Mouse (Mus musculus) liver, postnatal 0 days (tissue): Measurements from ENCODE around the gene Ubap2. TPM values are rescaled to one million over a fixed set of nuclear protein-coding genes. Genes with fewer than 3 reads are reported as not detected.

Source experiments
- ATAC-seq: fragments of 200-750 bp; cut with Nextera tagmentation; 2 replicates; pipeline ENCODE4 v1.8.0; 2017; ENCODE audit warnings: mild to moderate bottlenecking, moderate library complexity
- DNase-seq: peaks from one replicate; pipeline ENCODE4 v3.0.0-alpha.2; 2016
- H3K27ac ChIP-seq: fragments of 300-500 bp; sonication (generic); 2 replicates; pipeline ENCODE4 v1.5.1; 2014; ENCODE audit warnings: antibody characterized with exemption, moderate library complexity, mild to moderate bottlenecking, low read depth
- H3K27me3 ChIP-seq: fragments of 300-500 bp; sonication (generic); 2 replicates; pipeline ENCODE4 v1.6.1; 2014; ENCODE audit warnings: low read length, control low read depth, mixed read lengths; ENCODE audit not compliant: insufficient read depth
- H3K36me3 ChIP-seq: fragments of 300-500 bp; sonication (generic); replicated peaks from 2 replicates; pipeline ENCODE4 v1.6.1; 2014; ENCODE audit warnings: mild to moderate bottlenecking, control low read depth, low read length, moderate library complexity, mixed read lengths; ENCODE audit not compliant: insufficient read depth
- H3K4me1 ChIP-seq: fragments of 300-500 bp; sonication (generic); 2 replicates; pipeline ENCODE4 v1.6.1; 2014; ENCODE audit warnings: antibody characterized with exemption, mild to moderate bottlenecking, control low read depth; ENCODE audit not compliant: insufficient read depth
- H3K4me2 ChIP-seq: fragments of 300-500 bp; sonication (generic); 2 replicates; pipeline ENCODE4 v1.6.1; 2014; ENCODE audit warnings: low read depth, mild to moderate bottlenecking, low read length, moderate library complexity, mixed read lengths
- H3K4me3 ChIP-seq: fragments of 300-500 bp; sonication (generic); 2 replicates; pipeline ENCODE4 v1.5.1; 2014; ENCODE audit warnings: low read depth, low read length
- H3K9ac ChIP-seq: fragments of 300-500 bp; sonication (generic); replicated peaks from 2 replicates; pipeline ENCODE4 v1.6.1; 2014; ENCODE audit warnings: mild to moderate bottlenecking, moderate library complexity
- H3K9me3 ChIP-seq: fragments of 300-500 bp; sonication (generic); 2 replicates; pipeline ENCODE4 v1.6.1; 2016; ENCODE audit warnings: mild to moderate bottlenecking, control low read depth, low read length, mixed read lengths
- CTCF ChIP-seq: sonication (generic); IDR thresholded peaks from 2 replicates; pipeline ENCODE4 v1.5.1; 2016; ENCODE audit warnings: antibody characterized with exemption, low read depth
- EP300 ChIP-seq: IDR thresholded peaks from 2 replicates; pipeline ENCODE4 v1.6.1; 2016; ENCODE audit warnings: antibody characterized with exemption, low read depth, mild to moderate bottlenecking
- WGBS: fragments of 180-500 bp; shearing (Covaris S2); extraction: QIAGEN DNeasy Blood & Tissue Kit; methylation state at CpG from one replicate; pipeline ENCODE4 v1.1.7; 2014; ENCODE audit not compliant: insufficient replicate concordance; 5-methylcytosine and 5-hydroxymethylcytosine counted together
- polyA plus RNA-seq: library from polyadenylated mRNA; unstranded; fragments of >200 nt; fragmentation: Nextera tagmentation; extraction: Ambion mirVana; gene quantifications from 2 replicates; pipeline ENCODE4 v1.2.1, GENCODE M21; 2015

The Ubap2 gene
- polyA plus RNA-seq, 1 experiment from 2014 or later: 10.8 TPM

GRCm38 (mm10) chr4:41313722-41314121, 38.8 kb upstream of the Ubap2 start:
- Histone ChIP-seq H3K36me3 (peaks cover 37% of the 10 kb centered on the region), H3K27me3 (no peaks in the 10 kb centered on the region), H3K9me3 (no peaks in the 10 kb centered on the region), H3K4me3 (peak overlapping the region; percentile 90), H3K9ac (peak overlapping the region; percentile 98), H3K4me1 (peaks cover 37% of the 10 kb centered on the region), H3K27ac (peak overlapping the region; percentile 99), H3K4me2 (peak overlapping the region; percentile 78)
- TF ChIP-seq CTCF (no peak), EP300 (no peak)
- peak; percentile 25 for DNase-seq
- ATAC-seq: no peak
- WGBS: 19% methylated on average over 14 of the region's 14 CpGs

- no peak for ATAC-seq
- Histone ChIP-seq H3K9me3 (no peaks in the 10 kb centered on the region), H3K36me3 (peaks cover 51% of the 10 kb centered on the region), H3K9ac (no peak overlapping the region), H3K4me2 (peak overlapping the region; percentile 78), H3K4me3 (peak overlapping the region; percentile 90; the same call in 1 of the 2 replicates), H3K27me3 (no peaks in the 10 kb centered on the region), H3K4me1 (peaks cover 42% of the 10 kb centered on the region), H3K27ac (no peak overlapping the region)
- 55% methylated on average over 9 of the region's 9 CpGs for WGBS
- no peak for DNase-seq
- TF ChIP-seq CTCF (no peak), EP300 (0 out of 2 replicates have a peak, but pooled peaks have one; percentile 35)
Observed at GRCm38 (mm10) chr4:41310567-41311563, 35.9 kb upstream of the Ubap2 start.

GRCm38 (mm10) chr4:41307406-41307805, 32.5 kb upstream of the Ubap2 start:
- ATAC-seq (no peak), DNase-seq (no peak)
- H3K4me1 ChIP-seq: peaks cover 42% of the 10 kb centered on the region
- no peaks in the 10 kb centered on the region for H3K9me3 ChIP-seq
- peaks cover 63% of the 10 kb centered on the region for H3K36me3 ChIP-seq
- no peak for TF ChIP-seq CTCF
- no peak for TF ChIP-seq EP300
- no peak overlapping the region for H3K9ac ChIP-seq
- H3K4me2 ChIP-seq: no peak overlapping the region
- WGBS: 76% methylated on average over 6 of the region's 6 CpGs
- H3K4me3 ChIP-seq: no peak overlapping the region
- no peaks in the 10 kb centered on the region for H3K27me3 ChIP-seq
- H3K27ac ChIP-seq: no peak overlapping the region

- H3K27ac ChIP-seq: peak overlapping the region; percentile 20; the same call in 1 of the 2 replicates
- peaks cover 32% of the 10 kb centered on the region for H3K4me1 ChIP-seq
- ATAC-seq (no peak), DNase-seq (no peak)
- TF ChIP-seq CTCF (no peak), EP300 (no peak)
- H3K9ac ChIP-seq: no peak overlapping the region; the same call in 1 of the 2 replicates
- no peaks in the 10 kb centered on the region for H3K9me3 ChIP-seq
- no peak overlapping the region for H3K4me3 ChIP-seq
- H3K27me3 ChIP-seq: no peaks in the 10 kb centered on the region
- WGBS: 34% methylated on average over 3 of the region's 3 CpGs
- peak overlapping the region; percentile 30 for H3K4me2 ChIP-seq
- peaks cover 67% of the 10 kb centered on the region for H3K36me3 ChIP-seq
Observed at GRCm38 (mm10) chr4:41304302-41304701, 29.4 kb upstream of the Ubap2 start.

- Histone ChIP-seq H3K9ac (no peak overlapping the region), H3K9me3 (no peaks in the 10 kb centered on the region), H3K27me3 (no peaks in the 10 kb centered on the region), H3K4me3 (no peak overlapping the region), H3K27ac (peak overlapping the region; percentile 19; the same call in 1 of the 2 replicates), H3K4me1 (peaks cover 32% of the 10 kb centered on the region), H3K36me3 (peaks cover 69% of the 10 kb centered on the region), H3K4me2 (no peak overlapping the region)
- ATAC-seq (no peak; the same call in 1 of the 2 replicates), DNase-seq (no peak)
- no peak for TF ChIP-seq CTCF
- TF ChIP-seq EP300: no peak
- WGBS: 82% methylated on average over 7 of the region's 7 CpGs
Observed at GRCm38 (mm10) chr4:41303671-41304070, 28.7 kb upstream of the Ubap2 start.

GRCm38 (mm10) chr4:41298976-41299375, 24.0 kb upstream of the Ubap2 start:
- WGBS: 84% methylated on average over 5 of the region's 5 CpGs
- ATAC-seq: no peak
- H3K36me3 ChIP-seq: peaks cover 94% of the 10 kb centered on the region
- no peaks in the 10 kb centered on the region for H3K9me3 ChIP-seq
- H3K27me3 ChIP-seq: no peaks in the 10 kb centered on the region
- no peak overlapping the region for H3K9ac ChIP-seq
- no peak for TF ChIP-seq EP300
- no peak for TF ChIP-seq CTCF
- H3K4me2 ChIP-seq: no peak overlapping the region
- DNase-seq: no peak
- H3K27ac ChIP-seq: no peak overlapping the region
- H3K4me3 ChIP-seq: no peak overlapping the region
- peaks cover 4% of the 10 kb centered on the region for H3K4me1 ChIP-seq
